Mouse (Mus musculus): ENCODE data around the gene Ankrd44. TPM values are rescaled to one million over a fixed set of nuclear protein-coding genes. Genes with fewer than 3 reads are reported as not detected.

The Ankrd44 gene
- polyA plus RNA-seq, 1 experiment from 2014 or later = 11.2 TPM

DNA sequence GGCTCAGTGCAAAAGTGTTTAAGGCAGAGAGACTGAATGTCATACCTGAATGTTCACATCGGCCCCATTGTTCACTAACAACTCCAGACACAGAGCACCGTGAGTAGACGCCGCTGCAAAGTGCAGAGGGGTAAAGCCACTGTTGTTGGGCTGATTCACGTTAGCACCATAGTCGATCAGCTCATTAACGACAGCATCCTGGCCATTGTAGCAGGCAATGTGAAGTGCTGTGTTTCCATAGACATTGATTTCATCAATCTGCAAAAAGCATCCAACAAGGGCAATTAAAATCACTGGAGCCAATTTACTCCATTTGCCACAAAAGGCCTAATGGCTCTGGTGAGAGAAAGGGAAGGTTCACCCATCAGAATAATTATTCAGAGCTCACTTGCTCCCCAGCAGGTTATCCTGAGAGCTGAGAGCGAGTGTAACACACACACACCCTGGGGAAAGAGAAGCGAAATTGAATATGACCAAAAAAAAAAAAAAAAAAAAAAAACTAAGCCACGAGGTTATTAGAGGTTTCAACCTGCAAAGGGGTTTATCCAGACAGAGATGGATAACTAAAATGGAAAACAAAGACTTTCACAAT is 163.9 kb downstream of the Ankrd44 start:
- H3K9me3 ChIP-seq = no peaks in the 10 kb centered on the region
- no peak overlapping the region for H3K9ac ChIP-seq
- no peaks in the 10 kb centered on the region for H3K36me3 ChIP-seq
- no peak overlapping the region for H3K4me3 ChIP-seq (replicated peaks)
- H3K4me2 ChIP-seq = no peak overlapping the region
- H3K27me3 ChIP-seq (replicated peaks) = no peaks in the 10 kb centered on the region
- H3K4me1 ChIP-seq = no peaks in the 10 kb centered on the region
- ATAC-seq (ENCODE audit: insufficient read depth, low FRiP score, low read depth) = no peak
- WGBS = 87% methylated on average over 10 of the region's 10 CpGs
- H3K27ac ChIP-seq = no peak overlapping the region

DNA sequence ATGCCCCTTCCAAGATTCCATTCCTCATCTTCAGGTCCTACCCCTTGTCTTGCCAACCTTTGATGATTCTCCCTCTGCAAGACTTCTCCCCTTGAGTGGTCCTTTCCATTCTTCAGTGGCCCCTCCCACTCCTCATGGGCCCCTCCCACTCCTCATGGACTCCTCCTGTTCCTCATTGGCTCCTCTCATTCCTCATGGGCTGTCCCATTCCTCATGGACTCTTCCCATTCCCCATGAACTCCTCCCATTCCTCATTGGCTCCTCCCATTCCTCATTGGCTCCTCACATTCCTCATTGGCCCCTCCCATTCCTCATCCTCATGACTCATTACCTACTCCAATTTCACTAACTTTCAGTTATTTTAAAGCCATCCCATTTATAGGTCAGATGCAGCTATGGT is 166.3 kb downstream of the Ankrd44 start:
- no peaks in the 10 kb centered on the region for H3K36me3 ChIP-seq
- no peak for ATAC-seq (ENCODE audit: insufficient read depth, low FRiP score, low read depth)
- no peaks in the 10 kb centered on the region for H3K4me1 ChIP-seq
- no peak overlapping the region for H3K9ac ChIP-seq
- no peaks in the 10 kb centered on the region for H3K27me3 ChIP-seq (replicated peaks)
- no peak overlapping the region for H3K4me3 ChIP-seq (replicated peaks)
- H3K4me2 ChIP-seq = no peak overlapping the region
- no peaks in the 10 kb centered on the region for H3K9me3 ChIP-seq
- H3K27ac ChIP-seq = no peak overlapping the region

DNA sequence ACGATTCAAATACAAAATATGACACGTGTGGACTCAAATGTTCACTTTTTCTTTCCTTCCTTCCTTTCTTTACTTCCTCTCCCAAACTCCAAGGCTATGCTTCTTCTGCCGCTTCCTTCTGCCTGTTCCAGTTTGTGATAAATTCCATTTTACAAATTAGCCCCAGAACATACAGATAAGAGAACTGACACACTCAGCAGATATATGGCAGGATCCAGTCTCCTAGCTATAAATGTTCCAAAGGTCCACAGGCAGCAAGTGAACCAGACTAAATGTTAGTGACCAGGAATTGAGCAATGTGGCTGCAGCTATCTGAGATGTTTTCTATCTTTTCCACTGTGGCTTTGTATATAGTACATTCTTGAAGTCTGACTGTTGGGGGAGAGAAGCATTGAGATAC is 168.9 kb downstream of the Ankrd44 start:
- H3K4me1 ChIP-seq = no peaks in the 10 kb centered on the region
- ATAC-seq (ENCODE audit: insufficient read depth, low FRiP score, low read depth) = no peak

DNA sequence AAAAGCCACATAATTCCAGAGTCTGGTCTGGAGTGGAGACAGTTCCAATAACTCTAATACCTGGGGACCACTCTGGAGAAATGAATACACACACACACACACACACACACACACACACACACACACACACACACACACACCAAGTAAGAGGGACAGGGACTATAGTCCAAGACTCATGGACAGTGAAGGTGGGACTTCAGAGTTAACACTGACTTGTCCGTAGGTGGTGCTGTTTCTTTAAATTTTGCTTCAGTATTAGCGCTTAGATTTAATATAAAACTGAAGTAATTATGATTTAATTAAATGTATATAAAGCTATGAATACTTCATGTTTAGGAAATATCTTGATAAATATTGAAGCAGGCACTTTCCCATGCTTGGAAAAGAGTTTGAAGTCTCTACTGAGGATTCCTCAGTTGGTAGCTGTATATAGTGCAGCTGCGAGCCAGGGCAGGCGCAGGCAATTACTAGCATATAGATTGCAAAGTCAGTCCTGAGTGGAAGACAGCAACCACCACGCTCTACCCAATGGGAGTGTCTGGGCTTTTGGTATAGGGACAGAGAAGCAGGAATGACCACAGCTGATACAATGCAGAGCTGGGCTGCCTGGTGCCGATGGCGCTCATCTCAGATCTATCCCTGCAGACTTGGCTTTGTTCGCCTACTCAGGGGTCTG is 170.4 kb downstream of the Ankrd44 start:
- Histone ChIP-seq H3K9ac (no peak overlapping the region), H3K36me3 (no peaks in the 10 kb centered on the region), H3K27ac (no peak overlapping the region), H3K4me1 (no peaks in the 10 kb centered on the region), H3K27me3 (replicated peaks) (no peaks in the 10 kb centered on the region), H3K4me2 (no peak overlapping the region), H3K4me3 (replicated peaks) (no peak overlapping the region), H3K9me3 (no peaks in the 10 kb centered on the region)
- WGBS = 81% methylated on average over 8 of the region's 8 CpGs
- ATAC-seq (ENCODE audit: insufficient read depth, low FRiP score, low read depth) = no peak

More for the DNA sequence above, 168.9 kb downstream of the Ankrd44 start:
- Histone ChIP-seq H3K27me3 (replicated peaks) (no peaks in the 10 kb centered on the region), H3K4me2 (no peak overlapping the region), H3K36me3 (no peaks in the 10 kb centered on the region), H3K4me3 (replicated peaks) (no peak overlapping the region), H3K9me3 (no peaks in the 10 kb centered on the region), H3K27ac (no peak overlapping the region), H3K9ac (no peak overlapping the region)
- WGBS = 74% methylated on average over 3 of the region's 3 CpGs

DNA sequence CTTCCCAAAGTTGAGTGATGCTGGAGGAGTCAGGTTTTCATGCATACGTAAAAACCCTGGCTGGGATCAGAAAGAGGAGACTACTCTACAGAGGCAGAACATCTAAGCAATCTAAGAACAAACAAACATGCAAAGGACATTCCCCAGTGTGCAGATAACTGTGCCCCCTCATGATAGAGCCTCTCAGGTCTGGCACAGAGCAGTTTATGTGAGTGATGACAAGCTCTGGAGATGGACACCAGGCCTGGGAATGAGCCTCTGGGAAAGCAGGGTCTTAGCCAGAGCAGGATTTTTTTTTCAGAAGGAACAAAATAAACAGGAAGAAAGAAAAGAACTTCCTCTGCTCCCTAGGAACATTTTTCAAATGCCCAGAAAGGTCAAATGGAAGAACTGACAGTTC is 176.2 kb downstream of the Ankrd44 start:
- no peak for ATAC-seq (ENCODE audit: insufficient read depth, low FRiP score, low read depth)

DNA sequence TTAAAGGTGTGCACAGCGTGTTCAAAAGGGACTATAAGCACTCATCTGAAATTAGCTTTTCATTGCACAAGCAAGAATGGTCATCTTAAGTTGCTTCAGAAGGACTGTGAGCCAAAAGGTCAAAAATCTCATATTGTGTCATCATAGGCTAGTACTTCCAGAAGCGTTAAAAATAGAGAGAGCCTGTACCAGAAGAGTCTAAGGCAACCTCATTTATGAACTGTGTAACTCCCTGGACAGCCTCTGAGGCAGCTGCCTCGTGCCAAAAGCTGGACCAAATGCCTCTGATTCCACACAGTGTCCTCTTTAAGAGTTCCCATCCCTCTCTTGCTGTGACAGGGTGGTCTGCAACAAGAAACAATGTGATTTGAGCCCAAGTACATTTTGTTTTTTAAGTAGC is 176.7 kb downstream of the Ankrd44 start:
- ATAC-seq (ENCODE audit: insufficient read depth, low FRiP score, low read depth) = no peak
- WGBS = 52% methylated on average over 3 of the region's 3 CpGs

More for the DNA sequence above, 176.2 kb downstream of the Ankrd44 start:
- Histone ChIP-seq H3K4me2 (no peak overlapping the region), H3K4me3 (replicated peaks) (no peak overlapping the region), H3K4me1 (no peaks in the 10 kb centered on the region), H3K27me3 (replicated peaks) (no peaks in the 10 kb centered on the region), H3K36me3 (no peaks in the 10 kb centered on the region), H3K9ac (no peak overlapping the region), H3K27ac (no peak overlapping the region), H3K9me3 (no peaks in the 10 kb centered on the region)
- 65% methylated on average over 1 of the region's 1 CpGs for WGBS

DNA sequence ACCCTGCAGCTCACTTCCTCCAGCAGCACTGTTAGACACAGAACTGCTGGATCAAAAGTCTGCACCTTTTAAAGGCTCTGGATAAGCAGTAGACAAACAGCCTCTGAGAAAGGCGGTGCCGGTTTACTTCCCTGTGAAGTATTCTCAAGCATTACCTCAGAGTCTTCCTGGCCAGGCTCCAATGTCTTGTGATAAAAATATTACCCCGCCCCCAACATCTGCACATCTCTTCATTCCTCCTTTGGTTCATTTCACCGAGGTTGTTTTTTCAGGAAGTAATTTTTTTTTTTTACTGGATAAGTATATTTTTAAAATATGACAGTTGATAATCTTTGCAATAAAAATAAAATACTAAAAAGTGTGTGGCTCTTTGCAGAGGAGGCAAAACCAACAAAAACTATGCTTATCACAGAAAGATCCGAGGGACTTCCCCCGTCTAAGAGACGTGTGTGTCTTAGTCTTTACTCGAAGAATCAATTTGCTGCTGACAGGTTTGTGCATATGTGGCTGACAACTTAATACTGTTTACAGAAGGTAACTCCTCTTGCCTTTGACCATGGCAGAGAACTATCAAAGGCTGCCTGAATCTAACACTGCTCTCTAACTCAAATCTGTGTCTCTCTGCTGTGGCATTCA is 178.3 kb downstream of the Ankrd44 start:
- Histone ChIP-seq H3K27ac (no peak overlapping the region), H3K9ac (no peak overlapping the region), H3K9me3 (no peaks in the 10 kb centered on the region), H3K4me2 (no peak overlapping the region), H3K4me1 (no peaks in the 10 kb centered on the region), H3K36me3 (no peaks in the 10 kb centered on the region), H3K4me3 (replicated peaks) (no peak overlapping the region), H3K27me3 (replicated peaks) (no peaks in the 10 kb centered on the region)
- ATAC-seq (ENCODE audit: insufficient read depth, low FRiP score, low read depth) = peak; percentile 83; the same call in 1 of the 2 replicates
- WGBS = 17% methylated on average over 8 of the region's 8 CpGs

More for the DNA sequence above, 176.7 kb downstream of the Ankrd44 start:
- Histone ChIP-seq H3K4me1 (no peaks in the 10 kb centered on the region), H3K4me2 (no peak overlapping the region), H3K9me3 (no peaks in the 10 kb centered on the region), H3K27ac (no peak overlapping the region), H3K36me3 (no peaks in the 10 kb centered on the region), H3K9ac (no peak overlapping the region), H3K27me3 (replicated peaks) (no peaks in the 10 kb centered on the region), H3K4me3 (replicated peaks) (no peak overlapping the region)

DNA sequence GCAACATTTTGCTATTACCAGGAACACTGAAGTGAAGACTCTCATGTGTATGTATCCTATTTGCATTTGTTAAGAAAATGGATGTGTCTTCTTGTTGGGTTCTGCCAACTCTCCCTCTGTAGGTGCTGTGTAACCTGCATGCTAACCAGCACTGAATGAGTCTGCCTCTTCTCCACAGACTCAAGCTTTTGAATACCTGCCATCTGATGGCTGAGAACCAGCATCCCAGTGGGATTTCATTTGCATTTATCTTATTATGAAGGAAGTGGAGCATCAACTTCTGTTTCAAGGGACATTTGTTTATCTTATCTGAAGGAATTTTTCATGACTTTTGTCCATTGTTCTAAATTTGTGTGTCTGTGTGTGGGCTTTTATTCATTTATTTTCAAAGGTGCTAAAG is 180.5 kb downstream of the Ankrd44 start:
- no peak for ATAC-seq (ENCODE audit: insufficient read depth, low FRiP score, low read depth)
- Histone ChIP-seq H3K4me3 (replicated peaks) (no peak overlapping the region), H3K9me3 (no peaks in the 10 kb centered on the region), H3K4me2 (no peak overlapping the region), H3K36me3 (no peaks in the 10 kb centered on the region), H3K27me3 (replicated peaks) (no peaks in the 10 kb centered on the region), H3K27ac (no peak overlapping the region), H3K9ac (no peak overlapping the region), H3K4me1 (no peaks in the 10 kb centered on the region)

DNA sequence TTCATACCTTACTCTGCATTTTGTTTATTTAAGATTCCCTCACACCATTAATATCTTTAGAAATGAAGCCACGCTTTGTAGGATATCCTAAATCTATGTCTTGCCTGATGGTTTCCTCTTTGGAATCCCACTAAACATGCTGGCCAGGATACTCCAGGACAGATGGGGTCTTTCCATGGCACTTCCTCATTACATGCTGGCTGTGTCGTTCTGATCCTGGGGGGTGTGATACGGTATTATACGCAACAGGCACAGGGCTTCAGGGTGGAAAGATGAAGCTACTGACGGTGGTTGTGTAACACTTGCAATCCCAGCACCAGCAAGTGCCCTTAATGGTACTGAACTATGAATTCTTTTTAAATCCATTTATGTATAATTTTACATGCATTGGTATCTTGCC is 182.0 kb downstream of the Ankrd44 start:
- WGBS = 77% methylated on average over 5 of the region's 5 CpGs
- H3K27ac ChIP-seq = no peak overlapping the region
- H3K4me1 ChIP-seq = no peaks in the 10 kb centered on the region
- no peak overlapping the region for H3K9ac ChIP-seq
- no peaks in the 10 kb centered on the region for H3K9me3 ChIP-seq
- H3K27me3 ChIP-seq (replicated peaks) = no peaks in the 10 kb centered on the region
- no peak for ATAC-seq (ENCODE audit: insufficient read depth, low FRiP score, low read depth)
- no peak overlapping the region for H3K4me3 ChIP-seq (replicated peaks)
- no peaks in the 10 kb centered on the region for H3K36me3 ChIP-seq
- H3K4me2 ChIP-seq = no peak overlapping the region

DNA sequence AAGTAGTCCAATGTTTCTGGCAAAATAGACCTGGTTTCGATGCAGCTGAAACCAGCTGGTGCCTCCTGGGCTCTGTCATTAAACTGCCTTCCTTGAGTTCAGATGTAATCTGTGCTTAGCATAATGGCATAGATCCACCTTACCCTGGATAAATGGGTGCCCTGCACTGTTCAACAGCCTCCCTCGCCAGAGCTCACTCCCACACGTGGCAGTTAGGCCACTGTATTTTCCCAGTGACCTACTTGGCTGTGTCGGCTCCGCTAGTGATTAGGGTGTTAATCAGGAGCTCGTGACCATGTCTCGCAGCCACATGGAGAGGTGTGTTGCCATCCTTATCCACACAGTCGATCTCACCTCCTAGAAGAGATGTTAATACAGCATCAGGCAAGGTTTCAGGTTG is 183.1 kb downstream of the Ankrd44 start:
- ATAC-seq (ENCODE audit: insufficient read depth, low FRiP score, low read depth) = no peak
- Histone ChIP-seq H3K9ac (no peak overlapping the region), H3K27me3 (replicated peaks) (no peaks in the 10 kb centered on the region), H3K4me3 (replicated peaks) (no peak overlapping the region), H3K36me3 (no peaks in the 10 kb centered on the region), H3K4me1 (no peaks in the 10 kb centered on the region), H3K9me3 (no peaks in the 10 kb centered on the region), H3K27ac (no peak overlapping the region), H3K4me2 (no peak overlapping the region)
- WGBS = 80% methylated on average over 8 of the region's 8 CpGs

DNA sequence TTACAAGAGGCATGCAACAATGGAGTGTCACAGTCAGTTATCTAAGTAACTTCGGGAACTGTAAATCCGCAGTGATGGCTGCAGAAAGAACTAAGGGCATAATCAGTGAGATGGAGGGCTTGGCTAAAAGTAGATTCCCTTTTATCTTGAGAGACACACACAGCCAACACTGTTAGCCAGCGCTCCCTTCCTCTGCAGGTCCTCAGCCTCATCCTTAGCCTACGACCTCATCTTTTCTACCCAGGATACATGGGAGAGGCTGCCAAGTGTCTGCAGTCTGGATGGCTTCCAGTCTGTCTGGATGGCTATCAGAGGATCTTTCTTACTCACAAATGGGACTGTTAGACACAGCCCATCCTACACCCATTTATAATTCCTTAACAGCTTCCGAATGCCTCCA is 185.3 kb downstream of the Ankrd44 start:
- Histone ChIP-seq H3K9me3 (no peaks in the 10 kb centered on the region), H3K9ac (no peak overlapping the region), H3K4me1 (no peaks in the 10 kb centered on the region), H3K36me3 (no peaks in the 10 kb centered on the region), H3K4me3 (replicated peaks) (no peak overlapping the region), H3K27me3 (replicated peaks) (no peaks in the 10 kb centered on the region), H3K4me2 (no peak overlapping the region), H3K27ac (no peak overlapping the region)
- ATAC-seq (ENCODE audit: insufficient read depth, low FRiP score, low read depth) = peak; percentile 18; the same call in 1 of the 2 replicates
- 63% methylated on average over 5 of the region's 5 CpGs for WGBS

DNA sequence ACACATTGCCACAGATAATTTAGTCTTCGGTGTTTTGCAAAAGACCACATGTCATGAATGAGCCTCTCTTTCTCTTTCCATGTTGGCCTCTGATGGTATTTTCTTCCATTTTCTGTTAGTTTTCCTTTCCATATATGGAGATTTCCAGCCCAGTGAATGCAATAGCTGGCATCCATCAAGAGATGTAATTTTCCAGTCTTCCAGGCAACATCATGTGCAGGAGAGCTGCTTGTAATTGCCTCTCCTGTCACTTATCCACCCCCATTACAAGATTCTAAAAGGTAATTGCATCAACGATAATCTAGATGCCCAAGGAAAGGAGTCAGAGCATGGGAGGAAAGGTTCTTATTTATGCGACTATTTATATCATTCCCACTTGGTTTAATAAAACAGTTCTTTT is 188.7 kb downstream of the Ankrd44 start:
- Histone ChIP-seq H3K27me3 (replicated peaks) (no peaks in the 10 kb centered on the region), H3K36me3 (no peaks in the 10 kb centered on the region), H3K9ac (no peak overlapping the region), H3K4me1 (no peaks in the 10 kb centered on the region), H3K27ac (no peak overlapping the region), H3K9me3 (no peaks in the 10 kb centered on the region), H3K4me3 (replicated peaks) (no peak overlapping the region), H3K4me2 (no peak overlapping the region)
- WGBS = 81% methylated on average over 3 of the region's 3 CpGs
- no peak for ATAC-seq (ENCODE audit: insufficient read depth, low FRiP score, low read depth)
